Mouse (Mus musculus) limb, embryonic 10.5 days (tissue): ENCODE measurements around the gene Cryl1. TPM values are rescaled to one million over a fixed set of nuclear protein-coding genes. Genes with fewer than 3 reads are reported as not detected.
A peak's percentile ranks its signal among the peaks of the same experiment; 100 is the strongest.

Experiments used
- DNase-seq: peaks from one replicate; pipeline ENCODE4 v3.0.0-alpha.2; 2017; ENCODE audit warnings: low spot score
- H3K27ac ChIP-seq: fragments of 300-500 bp; sonication (generic); 2 replicates; pipeline ENCODE4 v1.5.1; 2016; ENCODE audit warnings: mild to moderate bottlenecking
- H3K27me3 ChIP-seq: fragments of 300-500 bp; sonication (generic); 2 replicates; pipeline ENCODE4 v1.6.1; 2016; ENCODE audit warnings: low read depth, mild to moderate bottlenecking; ENCODE audit not compliant: poor library complexity, severe bottlenecking
- H3K36me3 ChIP-seq: fragments of 300-500 bp; sonication (generic); 2 replicates; pipeline ENCODE4 v1.6.1; 2016; ENCODE audit warnings: mild to moderate bottlenecking, moderate library complexity
- H3K4me1 ChIP-seq: fragments of 300-500 bp; sonication (generic); 2 replicates; pipeline ENCODE4 v1.6.1; 2016
- H3K4me3 ChIP-seq: fragments of 300-500 bp; sonication (generic); 2 replicates; pipeline ENCODE4 v1.5.1; 2016; ENCODE audit warnings: mild to moderate bottlenecking, moderate library complexity
- H3K9me3 ChIP-seq: fragments of 300-500 bp; sonication (generic); replicated peaks from 2 replicates; pipeline ENCODE4 v1.6.1; 2016; ENCODE audit warnings: mild to moderate bottlenecking
- WGBS: fragments of 180-500 bp; shearing (Covaris S2); methylation state at CpG from one replicate; pipeline ENCODE4 v1.1.7; 2016; 5-methylcytosine and 5-hydroxymethylcytosine counted together
- polyA plus RNA-seq: library from polyadenylated mRNA; unstranded; fragments of >200 nt; fragmentation: Nextera tagmentation; extraction: Ambion mirVana; gene quantifications from 2 replicates; pipeline ENCODE4 v1.2.1, GENCODE M21; 2016

Gene Cryl1
- polyA plus RNA-seq, 1 experiment from 2014 or later, result 12.7 TPM

DNA sequence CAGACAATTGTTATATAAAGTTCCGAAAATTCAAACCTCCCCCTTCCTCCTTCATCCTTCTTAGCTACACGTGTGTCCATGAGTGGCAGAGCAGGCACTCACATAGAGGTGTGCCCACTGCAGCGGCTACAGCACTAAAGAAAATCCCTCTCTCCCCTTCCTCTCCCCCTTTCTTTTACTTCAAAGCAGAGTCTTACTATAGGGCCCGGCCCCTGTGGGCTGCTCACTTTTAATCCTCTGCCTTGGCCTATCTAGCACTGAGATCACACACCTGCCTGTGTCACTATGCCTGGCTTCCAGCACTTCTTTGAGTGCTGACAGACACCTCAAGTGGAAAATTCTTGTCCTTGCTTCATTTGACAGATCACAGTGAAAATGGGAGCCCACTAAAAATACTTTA, 163.6 kb downstream of the Cryl1 start:
- DNase-seq, result peak; percentile 28
- Histone ChIP-seq H3K36me3 (no peaks in the 10 kb centered on the region), H3K4me3 (no peak overlapping the region), H3K4me1 (peaks cover 12% of the 10 kb centered on the region), H3K27me3 (no peaks in the 10 kb centered on the region), H3K27ac (peak overlapping the region; percentile 9; the same call in 1 of the 2 replicates), H3K9me3 (no peaks in the 10 kb centered on the region)
- 28% methylated on average over 4 of the region's 4 CpGs for WGBS

GRCm38 (mm10) chr14:57230264-57231015, 167.9 kb downstream of the Cryl1 start:
- Histone ChIP-seq H3K36me3 (no peaks in the 10 kb centered on the region), H3K4me1 (peaks cover 7% of the 10 kb centered on the region), H3K4me3 (no peak overlapping the region), H3K27ac (no peak overlapping the region), H3K27me3 (no peaks in the 10 kb centered on the region), H3K9me3 (no peaks in the 10 kb centered on the region)
- peak; percentile 16 for DNase-seq
- WGBS, result 81% methylated on average over 6 of the region's 6 CpGs

Other genes with a start within 250 kb of the Cryl1 start
- gene Ift88, start 25.5 kb upstream of the Cryl1 start, polyA plus RNA-seq, result 8.3 and 11.4 TPM in 2 replicates
- gene Il17d, start 126.2 kb upstream of the Cryl1 start, polyA plus RNA-seq, result 0.26 and 0.95 TPM in 2 replicates
- gene Eef1akmt1, start 173.1 kb upstream of the Cryl1 start, polyA plus RNA-seq, result 115 and 132 TPM in 2 replicates